Mouse (Mus musculus): ENCODE results near the gene Sf1. TPM values are rescaled to one million over a fixed set of nuclear protein-coding genes. Genes with fewer than 3 reads are reported as not detected.

The Sf1 gene
- 91.7 and 112 TPM in 2 replicates for polyA plus RNA-seq (2014; fragmentation: Nextera tagmentation; extraction: Ambion mirVana)

- H3K27ac ChIP-seq (ENCODE audit: low read depth, low read length) = peak within 1 kb of the TSS; percentile 99
- WGBS = under 1% methylated on average over 79 of the region's 85 CpGs
Measured at GRCm38 (mm10) chr19:6363411-6364240, at the start of gene Sf1. Gene Sf1, plus strand, starts transcription at chr19:6363690.

GRCm38 (mm10) chr19:6313796-6314195 is 49.7 kb upstream of the Sf1 start:
- Histone ChIP-seq H3K9me3 (ENCODE audit: control insufficient read depth, low read length) (no peaks in the 10 kb centered on the region), H3K27me3 (ENCODE audit: control insufficient read depth, insufficient read depth, low read length) (no peaks in the 10 kb centered on the region), H3K4me3 (ENCODE audit: low read depth, low read length) (no peak overlapping the region), H3K4me1 (ENCODE audit: control insufficient read depth, insufficient read depth, low read length) (no peaks in the 10 kb centered on the region), H3K36me3 (ENCODE audit: control insufficient read depth, insufficient read depth, low read length) (peaks cover 8% of the 10 kb centered on the region; the same call in 1 of the 2 replicates), H3K27ac (ENCODE audit: low read depth, low read length) (no peak overlapping the region), H3K4me2 (ENCODE audit: low read depth, low read length) (no peak overlapping the region), H3K9ac (replicated peaks; ENCODE audit: low read depth, low read length) (no peak overlapping the region)
- 88% methylated on average over 8 of the region's 8 CpGs for WGBS
- no peak for ATAC-seq (ENCODE audit: low read depth)

More at GRCm38 (mm10) chr19:6363411-6364240, at the start of gene Sf1:
- Histone ChIP-seq H3K4me1 (ENCODE audit: control insufficient read depth, insufficient read depth, low read length) (peaks cover 17% of the 10 kb centered on the region), H3K27me3 (ENCODE audit: control insufficient read depth, insufficient read depth, low read length) (peaks cover 3% of the 10 kb centered on the region; the same call in 1 of the 2 replicates), H3K36me3 (ENCODE audit: control insufficient read depth, insufficient read depth, low read length) (peaks cover 35% of the 10 kb centered on the region), H3K9me3 (ENCODE audit: control insufficient read depth, low read length) (no peaks in the 10 kb centered on the region), H3K9ac (replicated peaks; ENCODE audit: low read depth, low read length) (peak within 1 kb of the TSS; percentile 99), H3K4me3 (ENCODE audit: low read depth, low read length) (peak within 1 kb of the TSS; percentile 100), H3K4me2 (ENCODE audit: low read depth, low read length) (peak within 1 kb of the TSS; percentile 97)
- peak; percentile 98 for ATAC-seq (ENCODE audit: low read depth)

- Histone ChIP-seq H3K36me3 (ENCODE audit: control insufficient read depth, insufficient read depth, low read length) (peaks cover 8% of the 10 kb centered on the region; the same call in 1 of the 2 replicates), H3K4me3 (ENCODE audit: low read depth, low read length) (no peak overlapping the region), H3K27me3 (ENCODE audit: control insufficient read depth, insufficient read depth, low read length) (no peaks in the 10 kb centered on the region), H3K27ac (ENCODE audit: low read depth, low read length) (no peak overlapping the region), H3K9ac (replicated peaks; ENCODE audit: low read depth, low read length) (0 out of 2 replicates have a peak overlapping the region, but pooled peaks have one; percentile 11), H3K4me2 (ENCODE audit: low read depth, low read length) (no peak overlapping the region), H3K9me3 (ENCODE audit: control insufficient read depth, low read length) (no peaks in the 10 kb centered on the region), H3K4me1 (ENCODE audit: control insufficient read depth, insufficient read depth, low read length) (no peaks in the 10 kb centered on the region)
- no peak for ATAC-seq (ENCODE audit: low read depth)
- 89% methylated on average over 8 of the region's 8 CpGs for WGBS
Measured at GRCm38 (mm10) chr19:6314513-6314912, 49.0 kb upstream of the Sf1 start.

- no peak overlapping the region for H3K27ac ChIP-seq (ENCODE audit: low read depth, low read length)
- no peaks in the 10 kb centered on the region for H3K4me1 ChIP-seq (ENCODE audit: control insufficient read depth, insufficient read depth, low read length)
- WGBS = 81% methylated on average over 14 of the region's 14 CpGs
- H3K9ac ChIP-seq (replicated peaks; ENCODE audit: low read depth, low read length) = no peak overlapping the region
- no peaks in the 10 kb centered on the region for H3K27me3 ChIP-seq (ENCODE audit: control insufficient read depth, insufficient read depth, low read length)
- H3K4me2 ChIP-seq (ENCODE audit: low read depth, low read length) = no peak overlapping the region
- H3K36me3 ChIP-seq (ENCODE audit: control insufficient read depth, insufficient read depth, low read length) = peaks cover 8% of the 10 kb centered on the region; the same call in 1 of the 2 replicates
- H3K9me3 ChIP-seq (ENCODE audit: control insufficient read depth, low read length) = no peaks in the 10 kb centered on the region
- H3K4me3 ChIP-seq (ENCODE audit: low read depth, low read length) = no peak overlapping the region
- no peak for ATAC-seq (ENCODE audit: low read depth)
Measured at GRCm38 (mm10) chr19:6315573-6315972, 47.9 kb upstream of the Sf1 start.

GRCm38 (mm10) chr19:6318145-6318544 is 45.3 kb upstream of the Sf1 start:
- H3K4me1 ChIP-seq (ENCODE audit: control insufficient read depth, insufficient read depth, low read length) = no peaks in the 10 kb centered on the region
- no peaks in the 10 kb centered on the region for H3K27me3 ChIP-seq (ENCODE audit: control insufficient read depth, insufficient read depth, low read length)
- no peak overlapping the region for H3K9ac ChIP-seq (replicated peaks; ENCODE audit: low read depth, low read length)
- ATAC-seq (ENCODE audit: low read depth) = no peak
- no peak overlapping the region for H3K4me3 ChIP-seq (ENCODE audit: low read depth, low read length)
- H3K36me3 ChIP-seq (ENCODE audit: control insufficient read depth, insufficient read depth, low read length) = peaks cover 8% of the 10 kb centered on the region; the same call in 1 of the 2 replicates
- 94% methylated on average over 12 of the region's 12 CpGs for WGBS
- H3K9me3 ChIP-seq (ENCODE audit: control insufficient read depth, low read length) = no peaks in the 10 kb centered on the region
- H3K27ac ChIP-seq (ENCODE audit: low read depth, low read length) = no peak overlapping the region
- H3K4me2 ChIP-seq (ENCODE audit: low read depth, low read length) = no peak overlapping the region

- no peaks in the 10 kb centered on the region for H3K9me3 ChIP-seq (ENCODE audit: control insufficient read depth, low read length)
- ATAC-seq (ENCODE audit: low read depth) = no peak
- H3K27me3 ChIP-seq (ENCODE audit: control insufficient read depth, insufficient read depth, low read length) = no peaks in the 10 kb centered on the region
- WGBS = 90% methylated on average over 8 of the region's 8 CpGs
- H3K27ac ChIP-seq (ENCODE audit: low read depth, low read length) = no peak overlapping the region
- H3K9ac ChIP-seq (replicated peaks; ENCODE audit: low read depth, low read length) = no peak overlapping the region
- no peaks in the 10 kb centered on the region for H3K4me1 ChIP-seq (ENCODE audit: control insufficient read depth, insufficient read depth, low read length)
- peaks cover 4% of the 10 kb centered on the region; the same call in 1 of the 2 replicates for H3K36me3 ChIP-seq (ENCODE audit: control insufficient read depth, insufficient read depth, low read length)
- no peak overlapping the region for H3K4me3 ChIP-seq (ENCODE audit: low read depth, low read length)
- no peak overlapping the region for H3K4me2 ChIP-seq (ENCODE audit: low read depth, low read length)
Measured at GRCm38 (mm10) chr19:6321358-6321757, 42.1 kb upstream of the Sf1 start.

GRCm38 (mm10) chr19:6321786-6322621 is 41.5 kb upstream of the Sf1 start:
- H3K4me3 ChIP-seq (ENCODE audit: low read depth, low read length) = no peak overlapping the region
- no peak overlapping the region for H3K9ac ChIP-seq (replicated peaks; ENCODE audit: low read depth, low read length)
- no peaks in the 10 kb centered on the region for H3K4me1 ChIP-seq (ENCODE audit: control insufficient read depth, insufficient read depth, low read length)
- H3K36me3 ChIP-seq (ENCODE audit: control insufficient read depth, insufficient read depth, low read length) = peaks cover 4% of the 10 kb centered on the region; the same call in 1 of the 2 replicates
- H3K9me3 ChIP-seq (ENCODE audit: control insufficient read depth, low read length) = no peaks in the 10 kb centered on the region
- H3K27ac ChIP-seq (ENCODE audit: low read depth, low read length) = no peak overlapping the region
- H3K27me3 ChIP-seq (ENCODE audit: control insufficient read depth, insufficient read depth, low read length) = no peaks in the 10 kb centered on the region
- WGBS = 84% methylated on average over 33 of the region's 33 CpGs
- no peak overlapping the region for H3K4me2 ChIP-seq (ENCODE audit: low read depth, low read length)
- ATAC-seq (ENCODE audit: low read depth) = no peak

- H3K4me1 ChIP-seq (ENCODE audit: control insufficient read depth, insufficient read depth, low read length) = no peaks in the 10 kb centered on the region
- no peak overlapping the region for H3K27ac ChIP-seq (ENCODE audit: low read depth, low read length)
- no peaks in the 10 kb centered on the region for H3K9me3 ChIP-seq (ENCODE audit: control insufficient read depth, low read length)
- no peak for ATAC-seq (ENCODE audit: low read depth)
- no peaks in the 10 kb centered on the region; the same call in 1 of the 2 replicates for H3K36me3 ChIP-seq (ENCODE audit: control insufficient read depth, insufficient read depth, low read length)
- 81% methylated on average over 9 of the region's 9 CpGs for WGBS
- no peaks in the 10 kb centered on the region for H3K27me3 ChIP-seq (ENCODE audit: control insufficient read depth, insufficient read depth, low read length)
- no peak overlapping the region for H3K4me2 ChIP-seq (ENCODE audit: low read depth, low read length)
- 0 out of 2 replicates have a peak overlapping the region, but pooled peaks have one; percentile 7 for H3K9ac ChIP-seq (replicated peaks; ENCODE audit: low read depth, low read length)
- H3K4me3 ChIP-seq (ENCODE audit: low read depth, low read length) = no peak overlapping the region
Measured at GRCm38 (mm10) chr19:6324751-6325150, 38.7 kb upstream of the Sf1 start.

Measured in neural tube, embryonic 14.5 days (tissue).